Mouse (Mus musculus): ENCODE data around the gene Pde3b. TPM values are rescaled to one million over a fixed set of nuclear protein-coding genes. Genes with fewer than 3 reads are reported as not detected.

Pde3b gene
- polyA plus RNA-seq, 1 experiment from 2014 or later: 3.0 TPM

DNA sequence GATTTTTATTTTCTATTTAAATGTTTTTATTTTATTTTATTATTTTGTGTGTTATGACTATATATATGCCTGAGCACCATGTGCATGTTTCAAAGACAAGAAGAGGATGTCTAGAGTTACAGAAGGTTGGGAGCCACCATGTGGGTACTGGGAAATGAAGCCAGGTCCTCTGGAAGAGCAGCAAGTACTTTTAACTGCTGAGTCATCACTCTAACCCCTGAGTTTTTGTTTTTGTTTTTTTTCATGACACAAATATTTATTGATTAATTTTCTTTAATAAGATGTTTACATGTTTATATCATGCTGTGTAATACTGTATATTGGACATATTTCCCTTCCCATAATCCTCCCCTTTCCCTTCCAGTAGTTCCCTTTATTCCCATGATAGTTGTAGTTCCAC, 77.5 kb downstream of the Pde3b start:
- no peaks in the 10 kb centered on the region for H3K27me3 ChIP-seq (replicated peaks; ENCODE audit: insufficient read depth, low read length)
- no peaks in the 10 kb centered on the region for H3K4me1 ChIP-seq (ENCODE audit: insufficient read depth, low read depth, low read length)
- ATAC-seq (no peak), DNase-seq (ENCODE audit: low spot score) (no peak)
- no peak overlapping the region for H3K27ac ChIP-seq (ENCODE audit: low read length)
- H3K36me3 ChIP-seq (ENCODE audit: insufficient read depth, low read length): no peaks in the 10 kb centered on the region
- no peaks in the 10 kb centered on the region for H3K9me3 ChIP-seq (ENCODE audit: low read length)
- no peak overlapping the region for H3K4me2 ChIP-seq (replicated peaks; ENCODE audit: low read depth, low read length)
- no peak overlapping the region for H3K9ac ChIP-seq (replicated peaks; ENCODE audit: low read depth)
- H3K4me3 ChIP-seq (ENCODE audit: low read depth, low read length): no peak overlapping the region
- TF ChIP-seq EP300 (IDR thresholded peaks at IDR 0.05): no peak
- no peak for TF ChIP-seq CTCF (IDR thresholded peaks at IDR 0.05)

DNA sequence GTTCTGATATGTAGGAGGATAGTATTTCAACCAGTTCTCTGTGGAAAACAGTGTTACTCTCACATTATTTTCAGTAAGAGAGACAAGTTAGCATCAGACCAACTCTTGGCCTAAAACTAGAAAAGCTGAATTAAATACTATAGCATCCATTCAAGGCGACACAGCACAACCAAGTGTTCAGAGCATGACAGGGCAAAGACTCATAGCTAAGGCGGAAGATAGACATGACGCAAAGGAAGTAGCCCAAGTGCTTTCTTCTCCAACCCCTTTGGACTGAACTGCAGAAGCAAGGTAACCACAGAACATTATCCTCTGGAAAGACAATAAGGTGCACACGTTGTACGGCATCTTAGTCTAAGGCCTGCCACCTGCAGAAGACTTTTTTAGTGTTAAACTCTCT, 79.0 kb downstream of the Pde3b start:
- Histone ChIP-seq H3K4me2 (replicated peaks; ENCODE audit: low read depth, low read length) (no peak overlapping the region), H3K4me1 (ENCODE audit: insufficient read depth, low read depth, low read length) (no peaks in the 10 kb centered on the region), H3K9ac (replicated peaks; ENCODE audit: low read depth) (no peak overlapping the region), H3K27ac (ENCODE audit: low read length) (no peak overlapping the region), H3K4me3 (ENCODE audit: low read depth, low read length) (no peak overlapping the region), H3K36me3 (ENCODE audit: insufficient read depth, low read length) (no peaks in the 10 kb centered on the region), H3K9me3 (ENCODE audit: low read length) (no peaks in the 10 kb centered on the region), H3K27me3 (replicated peaks; ENCODE audit: insufficient read depth, low read length) (no peaks in the 10 kb centered on the region)
- ATAC-seq: no peak
- DNase-seq (ENCODE audit: low spot score): peak; percentile 5
- 83% methylated on average over 5 of the region's 5 CpGs for WGBS
- TF ChIP-seq EP300 (IDR thresholded peaks at IDR 0.05) (no peak), CTCF (IDR thresholded peaks at IDR 0.05) (no peak; the same call in 1 of the 2 replicates)

DNA sequence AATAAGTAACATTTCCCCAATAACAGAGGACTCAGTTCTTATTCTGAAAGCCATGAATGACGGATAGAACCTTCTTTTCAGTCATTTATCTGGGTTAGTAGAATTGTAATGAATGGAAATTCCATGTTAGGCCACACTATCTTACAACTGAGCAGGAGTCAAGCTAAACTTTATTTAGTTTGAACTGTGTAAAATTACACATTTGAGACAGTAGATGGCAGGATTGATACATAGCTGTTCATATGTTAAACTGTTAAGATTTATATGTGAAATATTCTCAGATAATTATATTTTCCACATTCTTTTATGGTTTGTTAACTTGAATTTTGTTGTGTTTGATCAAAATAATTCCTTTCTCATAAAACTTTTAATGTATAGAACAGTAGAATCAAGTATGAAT, 84.2 kb downstream of the Pde3b start:
- no peaks in the 10 kb centered on the region for H3K27me3 ChIP-seq (replicated peaks; ENCODE audit: insufficient read depth, low read length)
- 84% methylated on average over 1 of the region's 1 CpGs for WGBS
- no peak for TF ChIP-seq EP300 (IDR thresholded peaks at IDR 0.05)
- TF ChIP-seq CTCF (IDR thresholded peaks at IDR 0.05): peak; percentile 57
- no peak overlapping the region for H3K4me3 ChIP-seq (ENCODE audit: low read depth, low read length)
- DNase-seq (ENCODE audit: low spot score) (peak; percentile 53), ATAC-seq (no peak)
- H3K9ac ChIP-seq (replicated peaks; ENCODE audit: low read depth): no peak overlapping the region
- no peak overlapping the region for H3K27ac ChIP-seq (ENCODE audit: low read length)
- no peak overlapping the region for H3K4me2 ChIP-seq (replicated peaks; ENCODE audit: low read depth, low read length)
- H3K4me1 ChIP-seq (ENCODE audit: insufficient read depth, low read depth, low read length): no peaks in the 10 kb centered on the region
- H3K36me3 ChIP-seq (ENCODE audit: insufficient read depth, low read length): no peaks in the 10 kb centered on the region
- H3K9me3 ChIP-seq (ENCODE audit: low read length): no peaks in the 10 kb centered on the region

DNA sequence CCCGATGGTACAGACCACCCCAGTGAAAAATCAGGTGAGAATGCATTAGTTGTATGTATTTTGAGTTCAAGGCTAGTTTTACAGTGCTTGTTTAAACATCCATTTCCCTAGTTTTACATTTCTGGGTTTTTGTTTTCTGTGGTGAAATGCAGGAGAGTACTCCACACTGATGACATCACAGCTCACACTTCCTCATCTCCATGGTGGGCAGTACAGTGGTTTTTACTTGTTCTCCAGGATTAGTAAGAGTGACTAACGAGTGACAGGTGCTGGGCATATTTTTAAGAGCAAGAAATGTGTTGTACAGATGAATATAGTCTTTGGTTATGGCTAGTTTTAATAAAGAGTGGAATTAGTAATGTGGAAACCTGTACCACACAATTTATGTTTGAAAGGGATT, 93.8 kb downstream of the Pde3b start:
- Histone ChIP-seq H3K27ac (ENCODE audit: low read length) (no peak overlapping the region), H3K27me3 (replicated peaks; ENCODE audit: insufficient read depth, low read length) (no peaks in the 10 kb centered on the region), H3K36me3 (ENCODE audit: insufficient read depth, low read length) (no peaks in the 10 kb centered on the region), H3K4me1 (ENCODE audit: insufficient read depth, low read depth, low read length) (no peaks in the 10 kb centered on the region), H3K4me3 (ENCODE audit: low read depth, low read length) (no peak overlapping the region), H3K4me2 (replicated peaks; ENCODE audit: low read depth, low read length) (no peak overlapping the region), H3K9ac (replicated peaks; ENCODE audit: low read depth) (no peak overlapping the region), H3K9me3 (ENCODE audit: low read length) (no peaks in the 10 kb centered on the region)
- ATAC-seq: no peak
- TF ChIP-seq CTCF (IDR thresholded peaks at IDR 0.05): no peak
- no peak for TF ChIP-seq EP300 (IDR thresholded peaks at IDR 0.05)
- no peak for DNase-seq (ENCODE audit: low spot score)
- 85% methylated on average over 2 of the region's 2 CpGs for WGBS

DNA sequence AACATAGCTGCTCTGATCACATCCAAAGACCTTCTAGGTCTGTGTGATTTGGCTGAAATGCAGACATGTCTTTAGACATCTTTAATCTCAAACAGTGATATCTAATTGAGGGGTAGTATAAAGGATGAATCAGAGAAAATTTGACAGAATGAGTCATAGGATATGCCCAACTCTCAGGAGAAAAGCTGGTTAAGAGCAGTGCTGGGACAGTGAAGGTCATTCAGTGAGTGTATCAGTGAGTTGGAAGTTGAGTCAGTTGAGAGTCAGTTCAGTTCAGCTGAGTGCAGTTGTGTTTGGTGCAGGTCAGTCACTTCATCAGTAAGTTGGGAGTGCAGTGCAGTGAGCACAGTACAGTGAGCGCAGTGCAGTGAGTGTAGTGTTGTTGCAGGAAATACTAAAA, 105.0 kb downstream of the Pde3b start:
- Histone ChIP-seq H3K36me3 (ENCODE audit: insufficient read depth, low read length) (no peaks in the 10 kb centered on the region), H3K4me3 (ENCODE audit: low read depth, low read length) (no peak overlapping the region), H3K27me3 (replicated peaks; ENCODE audit: insufficient read depth, low read length) (no peaks in the 10 kb centered on the region), H3K4me1 (ENCODE audit: insufficient read depth, low read depth, low read length) (no peaks in the 10 kb centered on the region), H3K27ac (ENCODE audit: low read length) (no peak overlapping the region), H3K9ac (replicated peaks; ENCODE audit: low read depth) (no peak overlapping the region), H3K9me3 (ENCODE audit: low read length) (no peaks in the 10 kb centered on the region), H3K4me2 (replicated peaks; ENCODE audit: low read depth, low read length) (no peak overlapping the region)
- ATAC-seq: no peak
- 94% methylated on average over 1 of the region's 1 CpGs for WGBS
- no peak for TF ChIP-seq CTCF (IDR thresholded peaks at IDR 0.05)
- no peak for TF ChIP-seq EP300 (IDR thresholded peaks at IDR 0.05)
- no peak for DNase-seq (ENCODE audit: low spot score)

DNA sequence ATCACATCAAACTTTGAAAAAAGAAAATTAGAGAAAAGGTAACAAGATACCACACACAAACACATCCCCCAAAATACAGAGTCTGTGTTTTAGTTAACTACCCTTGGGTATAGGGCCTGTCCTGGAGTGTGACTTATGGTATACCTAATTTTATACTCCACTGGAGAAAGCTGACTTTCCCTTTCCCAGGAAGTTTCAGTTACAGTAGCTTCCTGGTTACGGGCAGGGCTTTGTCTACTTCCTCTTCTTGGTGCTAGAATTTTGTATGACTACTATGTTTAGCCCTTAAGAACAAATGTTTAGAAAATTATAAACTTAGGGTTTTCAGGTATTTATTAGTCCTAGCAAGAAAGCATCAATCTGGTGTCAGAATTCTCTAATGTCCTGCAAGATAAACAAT, 111.2 kb downstream of the Pde3b start:
- TF ChIP-seq CTCF (IDR thresholded peaks at IDR 0.05): no peak
- TF ChIP-seq EP300 (IDR thresholded peaks at IDR 0.05): no peak
- DNase-seq (ENCODE audit: low spot score) (no peak), ATAC-seq (no peak)
- Histone ChIP-seq H3K36me3 (ENCODE audit: insufficient read depth, low read length) (no peaks in the 10 kb centered on the region), H3K9me3 (ENCODE audit: low read length) (no peaks in the 10 kb centered on the region), H3K9ac (replicated peaks; ENCODE audit: low read depth) (no peak overlapping the region), H3K4me3 (ENCODE audit: low read depth, low read length) (no peak overlapping the region), H3K4me2 (replicated peaks; ENCODE audit: low read depth, low read length) (no peak overlapping the region), H3K27me3 (replicated peaks; ENCODE audit: insufficient read depth, low read length) (no peaks in the 10 kb centered on the region), H3K27ac (ENCODE audit: low read length) (no peak overlapping the region), H3K4me1 (ENCODE audit: insufficient read depth, low read depth, low read length) (no peaks in the 10 kb centered on the region)
- 54% methylated on average over 1 of the region's 1 CpGs for WGBS

DNA sequence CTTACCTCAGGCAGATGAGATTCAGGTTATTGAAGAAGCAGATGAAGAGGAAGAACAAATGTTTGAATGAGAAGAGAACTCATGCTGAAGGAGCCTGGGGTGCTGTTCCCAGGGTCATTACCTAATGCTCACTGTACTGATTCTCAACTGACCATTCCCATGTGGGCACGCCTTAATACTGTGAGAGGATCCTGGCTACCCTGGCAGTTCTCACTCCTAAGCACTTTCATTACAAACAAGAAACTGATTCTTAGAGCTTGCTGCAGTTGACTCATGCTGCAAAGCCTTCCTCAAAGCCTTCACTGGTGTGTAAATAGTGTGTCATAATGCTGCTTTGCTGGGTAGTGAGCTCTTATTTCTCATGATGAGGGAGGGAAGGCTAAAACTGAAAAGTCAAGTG, 121.1 kb downstream of the Pde3b start:
- DNase-seq (ENCODE audit: low spot score) (peak; percentile 58), ATAC-seq (peak; percentile 87)
- 52% methylated on average over 1 of the region's 1 CpGs for WGBS
- Histone ChIP-seq H3K4me2 (replicated peaks; ENCODE audit: low read depth, low read length) (no peak overlapping the region), H3K4me3 (ENCODE audit: low read depth, low read length) (no peak overlapping the region), H3K4me1 (ENCODE audit: insufficient read depth, low read depth, low read length) (no peaks in the 10 kb centered on the region), H3K9me3 (ENCODE audit: low read length) (no peaks in the 10 kb centered on the region), H3K9ac (replicated peaks; ENCODE audit: low read depth) (no peak overlapping the region), H3K27ac (ENCODE audit: low read length) (no peak overlapping the region; the same call in 1 of the 2 replicates), H3K27me3 (replicated peaks; ENCODE audit: insufficient read depth, low read length) (no peaks in the 10 kb centered on the region), H3K36me3 (ENCODE audit: insufficient read depth, low read length) (no peaks in the 10 kb centered on the region)
- TF ChIP-seq EP300 (IDR thresholded peaks at IDR 0.05) (no peak), CTCF (IDR thresholded peaks at IDR 0.05) (no peak)

Data from lung, postnatal 0 days (tissue).